In genomic region chr13:31340363-31340948, GRCm38 (mm10) we compare ENCODE assay signal across 20 mouse cellular contexts.
"Had no signal": no experiment of that assay in that cellular context is flagged by ENCODE, and none has a peak within 500 bp of the region (broad histone marks: within the 10 kb centered on the region; RNA-seq: fewer than 3 reads in every experiment).

No protein-coding gene starts in this region.

- ATAC-seq: hindbrain, postnatal 0 days; inflammation-experienced regulatory T-cells, adult 6 months; liver, embryonic 12.5 days; midbrain, embryonic 15.5 days had no signal

- H3K27ac ChIP-seq: hindbrain, postnatal 0 days; limb, embryonic 10.5 days; limb, embryonic 13.5 days; liver, embryonic 12.5 days; liver, embryonic 15.5 days; lung, embryonic 15.5 days; macrophage; midbrain, embryonic 12.5 days; midbrain, embryonic 15.5 days; neural tube, embryonic 12.5 days; neural tube, embryonic 15.5 days had no signal

- H3K27me3 ChIP-seq: limb, embryonic 13.5 days; liver, embryonic 12.5 days; liver, embryonic 15.5 days; lung, embryonic 15.5 days; midbrain, embryonic 12.5 days; midbrain, embryonic 15.5 days; neural tube, embryonic 12.5 days; neural tube, embryonic 15.5 days had no signal

- H3K9me3 ChIP-seq: limb, embryonic 10.5 days; liver, embryonic 12.5 days; liver, embryonic 15.5 days; lung, embryonic 15.5 days; midbrain, embryonic 12.5 days; midbrain, embryonic 15.5 days; neural tube, embryonic 12.5 days had no signal

- H3K9ac ChIP-seq: limb, embryonic 13.5 days; liver, embryonic 12.5 days; liver, embryonic 15.5 days; lung, embryonic 15.5 days; midbrain, embryonic 12.5 days; midbrain, embryonic 15.5 days; neural tube, embryonic 12.5 days; neural tube, embryonic 15.5 days had no signal

- H3K36me3 ChIP-seq: limb, embryonic 10.5 days; limb, embryonic 13.5 days; liver, embryonic 12.5 days; liver, embryonic 15.5 days; lung, embryonic 15.5 days; midbrain, embryonic 12.5 days; midbrain, embryonic 15.5 days; neural tube, embryonic 12.5 days; neural tube, embryonic 15.5 days had no signal

- H3K4me3 ChIP-seq: limb, embryonic 10.5 days; limb, embryonic 13.5 days; liver, embryonic 12.5 days; liver, embryonic 15.5 days; lung, embryonic 15.5 days; midbrain, embryonic 12.5 days; midbrain, embryonic 15.5 days; neural tube, embryonic 12.5 days; neural tube, embryonic 15.5 days had no signal

- H3K4me1 ChIP-seq: limb, embryonic 13.5 days; liver, embryonic 12.5 days; liver, embryonic 15.5 days; midbrain, embryonic 12.5 days; midbrain, embryonic 15.5 days; neural tube, embryonic 12.5 days had no signal

- H3K4me2 ChIP-seq: limb, embryonic 13.5 days; liver, embryonic 12.5 days; liver, embryonic 15.5 days; lung, embryonic 15.5 days; midbrain, embryonic 12.5 days; midbrain, embryonic 15.5 days; neural tube, embryonic 12.5 days had no signal

- DNase-seq: liver; lung, adult 18-20 months; lung, postnatal 10 days; right cerebral cortex, postnatal 14 days; right cerebral cortex, postnatal 4 days; spleen, adult 18-20 months; thymus, adult 18-20 months; thymus, postnatal 36 days had no signal
